Mouse (Mus musculus) liver, embryonic 14.5 days (tissue): ENCODE data around the gene Gatad2b.

Experiments used
- CTCF ChIP-seq: IDR thresholded peaks from 2 replicates; pipeline ENCODE4 v1.5.1; 2016; ENCODE audit warnings: antibody characterized with exemption, low read depth, control low read depth
- EP300 ChIP-seq: IDR thresholded peaks from 2 replicates; pipeline ENCODE4 v1.6.1; 2016; ENCODE audit warnings: antibody characterized with exemption, low read depth

GRCm38 (mm10) chr3:90347847-90348246, 54.9 kb downstream of the Gatad2b start:
- TF ChIP-seq CTCF (no peak; the same call in 1 of the 2 replicates), EP300 (no peak)
